Mouse (Mus musculus) testis, adult 2 months (tissue): Measurements from ENCODE around the gene Wwc1.

Experiments
- CTCF ChIP-seq: fragments of 200-500 bp; IDR thresholded peaks from 2 replicates; pipeline ENCODE4 v1.5.1; 2012; ENCODE audit warnings: low read depth, mild to moderate bottlenecking, inconsistent platforms, low read length, moderate library complexity; ENCODE audit not compliant: control insufficient read depth, insufficient read depth, insufficient replicate concordance
- POLR2A ChIP-seq: fragments of 200-500 bp; IDR thresholded peaks from 2 replicates; pipeline ENCODE4 v1.6.1; 2012; ENCODE audit warnings: low read depth, mild to moderate bottlenecking, inconsistent platforms, low read length, moderate library complexity; ENCODE audit not compliant: control insufficient read depth

DNA sequence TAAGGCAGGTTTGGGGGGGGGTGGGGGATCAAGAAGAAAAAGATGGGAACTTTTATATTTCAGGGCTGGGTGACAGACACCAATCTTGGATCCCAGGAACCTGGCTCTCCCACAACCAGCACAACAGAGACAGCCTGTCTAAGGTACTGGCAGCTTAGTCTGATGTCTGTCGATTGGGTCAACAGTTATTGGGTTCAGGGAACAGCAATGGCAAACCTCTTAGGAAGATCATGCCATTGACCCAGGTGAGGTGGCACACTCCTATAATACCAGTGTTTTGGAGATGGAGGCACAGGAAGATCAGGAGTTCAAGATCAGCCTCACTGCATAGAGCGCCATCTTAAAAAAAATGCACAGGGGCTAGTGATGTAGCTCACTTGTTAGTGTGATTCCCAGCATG lies 17.9 kb downstream of the Wwc1 start:
- TF ChIP-seq CTCF (no peak), POLR2A (no peak)
